Mouse (Mus musculus): ENCODE data around the gene Gm4175. TPM values are rescaled to one million over a fixed set of nuclear protein-coding genes. Genes with fewer than 3 reads are reported as not detected.

Gene Gm4175
- not detected in 2 replicates for polyA plus RNA-seq (2012; rRNA removed)

GRCm38 (mm10) chr7:21761375-21761774, at the start of gene Gm4175:
Gene Gm4175 (minus strand): TSS chr7:21761475.

GRCm38 (mm10) chr7:21796628-21797027, 35.4 kb upstream of the Gm4175 start, which contains the start of gene Gm4177:
Gene Gm4177 (minus strand): TSS chr7:21796728.

Other genes starting within 250 kb of the Gm4175 start
- gene Vmn1r130, start 249.7 kb downstream of the Gm4175 start, polyA plus RNA-seq (2012; rRNA removed), result not detected in 2 replicates
- gene Vmn1r131, start 215.4 kb downstream of the Gm4175 start, polyA plus RNA-seq (2012; rRNA removed), result not detected in 2 replicates
- gene Vmn1r132, start 147.4 kb downstream of the Gm4175 start, polyA plus RNA-seq (2012; rRNA removed), result not detected in 2 replicates
- not detected in 2 replicates for gene Gm4177, start 35.3 kb upstream of the Gm4175 start, polyA plus RNA-seq (2012; rRNA removed)
- not detected in 2 replicates for gene Vmn1r135, start 70.9 kb upstream of the Gm4175 start, polyA plus RNA-seq (2012; rRNA removed)
- gene Gm5725, start 82.8 kb upstream of the Gm4175 start, polyA plus RNA-seq (2012; rRNA removed), result not detected in 2 replicates
- gene Gm5891, start 159.8 kb upstream of the Gm4175 start, polyA plus RNA-seq (2012; rRNA removed), result not detected in 2 replicates
- not detected in 2 replicates for gene Vmn1r137, start 233.1 kb upstream of the Gm4175 start, polyA plus RNA-seq (2012; rRNA removed)

All from central nervous system, embryonic 14 days (tissue).